Mouse (Mus musculus): ENCODE data around the gene Gm5148. TPM values are rescaled to one million over a fixed set of nuclear protein-coding genes. Genes with fewer than 3 reads are reported as not detected.

The Gm5148 gene
- 3.2 and 3.4 TPM in 2 replicates for polyA plus RNA-seq (2016; fragmentation: Nextera tagmentation; extraction: Ambion mirVana)

DNA sequence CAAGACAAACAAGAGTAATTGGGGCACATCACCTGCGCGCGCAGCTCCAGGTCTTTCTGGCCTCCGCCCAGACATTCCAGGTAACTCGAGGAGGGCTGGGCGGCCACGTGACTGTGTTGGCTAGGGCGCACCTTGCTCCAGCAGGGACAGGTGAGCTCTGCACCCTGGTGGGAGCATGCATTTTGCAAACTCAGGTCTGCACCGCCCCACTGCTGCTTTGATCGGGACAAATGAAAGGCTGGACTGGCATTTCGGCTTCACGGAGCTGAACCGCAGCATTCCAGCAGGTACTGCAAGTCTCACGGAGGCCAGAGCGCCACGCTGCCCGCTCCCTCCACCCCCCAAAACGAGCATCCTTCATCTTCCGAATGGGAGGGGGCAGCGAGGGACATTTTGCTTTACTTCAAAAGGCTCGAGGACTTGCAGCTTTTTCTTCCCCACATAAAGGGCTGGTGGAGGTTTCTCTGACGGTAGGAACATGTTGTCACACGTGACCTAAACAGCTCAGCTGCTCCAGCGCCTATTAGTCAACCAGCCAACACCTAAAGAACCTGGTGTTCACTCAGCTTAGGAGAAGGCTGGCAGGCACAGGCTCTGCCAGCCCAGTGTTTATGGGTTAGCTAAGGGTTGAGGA, at the start of gene Gm5148:
TSS of gene Gm5148 (minus strand) at position 320 of the 634 bp plus-strand sequence.
- Histone ChIP-seq H3K9me3 (no peaks in the 10 kb centered on the region), H3K4me1 (replicated peaks) (peaks cover 35% of the 10 kb centered on the region), H3K36me3 (no peaks in the 10 kb centered on the region), H3K27ac (peak within 1 kb of the TSS; percentile 80), H3K4me3 (peak within 1 kb of the TSS; percentile 52), H3K27me3 (ENCODE audit: insufficient read depth, poor library complexity, severe bottlenecking) (peaks cover 62% of the 10 kb centered on the region)
- WGBS, result 3% methylated on average over 24 of the region's 24 CpGs
- DNase-seq (ENCODE audit: low spot score), result peak; percentile 54

DNA sequence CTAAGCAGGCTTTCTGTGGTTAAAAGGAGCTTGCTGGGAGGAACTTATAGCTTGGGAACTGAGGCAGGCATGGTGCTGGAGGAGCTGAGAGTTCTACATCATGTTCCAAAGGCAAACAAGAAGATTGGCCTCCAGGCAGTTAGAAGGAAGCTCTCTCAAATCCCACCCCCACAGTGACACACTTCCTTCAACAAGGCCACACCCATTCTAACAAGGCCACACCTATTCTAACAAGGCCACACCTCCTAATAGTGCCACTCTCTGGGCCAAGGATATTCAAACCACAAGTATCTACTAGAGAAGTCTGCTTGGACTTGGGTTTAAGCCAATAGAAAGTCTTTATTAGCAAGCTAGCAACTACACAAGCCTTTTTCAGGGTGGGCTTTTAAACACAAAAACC, 46.7 kb upstream of the Gm5148 start:
- Histone ChIP-seq H3K4me1 (replicated peaks) (peaks cover 35% of the 10 kb centered on the region), H3K27ac (no peak overlapping the region)

DNA sequence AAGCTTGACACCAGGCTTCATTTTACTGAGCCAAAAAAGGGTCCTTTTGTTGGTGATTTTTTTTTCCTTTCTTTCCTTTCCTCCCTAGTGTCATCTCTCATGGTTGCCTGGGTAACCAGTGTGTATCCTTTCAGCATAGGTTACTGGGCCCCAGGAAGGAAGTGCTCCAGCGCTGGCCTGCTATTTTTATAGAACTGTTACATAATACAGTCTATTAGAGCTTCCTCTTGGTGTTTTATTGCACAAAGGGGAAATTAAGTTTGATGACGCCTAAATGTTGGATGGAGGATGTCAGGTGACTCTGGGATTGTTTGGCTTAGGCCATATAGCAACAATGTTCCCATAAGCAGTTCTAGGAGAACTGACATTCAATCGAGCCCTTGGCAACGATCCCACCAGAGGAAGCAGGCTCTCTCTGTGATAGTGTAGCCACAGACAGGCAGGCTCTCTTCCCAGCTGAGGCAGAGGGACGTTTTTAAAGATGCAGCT, 45.0 kb upstream of the Gm5148 start:
- DNase-seq (ENCODE audit: low spot score), result peak; percentile 17
- peak overlapping the region; percentile 62 for H3K27ac ChIP-seq
- H3K27me3 ChIP-seq (ENCODE audit: insufficient read depth, poor library complexity, severe bottlenecking), result no peaks in the 10 kb centered on the region; the same call in 1 of the 2 replicates
- no peaks in the 10 kb centered on the region for H3K36me3 ChIP-seq
- 36% methylated on average over 5 of the region's 5 CpGs for WGBS
- H3K4me1 ChIP-seq (replicated peaks), result peaks cover 30% of the 10 kb centered on the region
- H3K4me3 ChIP-seq, result no peak overlapping the region
- no peaks in the 10 kb centered on the region for H3K9me3 ChIP-seq

More for the DNA sequence above, 46.7 kb upstream of the Gm5148 start:
- Histone ChIP-seq H3K27me3 (ENCODE audit: insufficient read depth, poor library complexity, severe bottlenecking) (no peaks in the 10 kb centered on the region; the same call in 1 of the 2 replicates), H3K9me3 (no peaks in the 10 kb centered on the region), H3K4me3 (no peak overlapping the region), H3K36me3 (no peaks in the 10 kb centered on the region)
- no peak for DNase-seq (ENCODE audit: low spot score)

DNA sequence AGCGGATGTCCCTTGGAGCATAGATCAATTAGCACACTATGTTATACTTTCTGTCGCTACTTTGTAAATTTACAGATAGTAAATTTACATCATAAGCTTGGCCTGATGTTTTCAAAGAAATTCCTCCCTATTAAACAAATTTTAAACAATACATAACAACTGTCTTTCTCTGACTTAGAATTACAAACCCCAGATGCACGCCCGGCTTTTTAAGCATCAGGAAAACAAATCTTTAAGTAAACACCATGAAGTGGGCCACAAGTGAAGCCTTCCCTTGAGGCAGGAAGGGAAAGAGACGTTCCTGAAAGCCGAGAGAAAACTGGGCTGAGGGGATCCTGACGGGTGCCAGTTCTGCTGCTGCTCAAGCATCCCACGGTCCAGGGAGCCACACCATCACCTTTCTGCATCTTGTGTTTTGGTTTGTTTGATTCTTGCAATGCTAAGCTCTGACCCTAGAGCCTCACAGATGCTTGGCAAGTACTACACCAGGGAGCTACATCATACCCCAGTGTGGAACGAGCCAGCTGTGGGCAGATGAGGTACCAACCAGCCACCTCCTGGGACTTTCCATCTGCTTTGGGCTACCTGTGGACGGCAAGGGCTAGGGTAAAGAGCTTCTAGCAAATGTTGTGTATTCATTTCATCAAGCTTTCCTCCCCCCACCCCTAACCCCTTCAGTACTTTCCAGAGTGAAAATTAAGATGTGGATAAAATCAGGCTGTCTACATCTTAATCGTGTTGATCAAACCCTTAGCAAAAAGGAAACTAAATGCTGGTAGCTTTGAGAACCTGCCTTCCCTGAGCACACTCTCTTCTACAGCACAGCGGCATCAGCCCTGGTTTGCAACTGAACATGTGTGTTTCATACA, 43.1 kb upstream of the Gm5148 start:
- Histone ChIP-seq H3K4me3 (no peak overlapping the region), H3K4me1 (replicated peaks) (peaks cover 32% of the 10 kb centered on the region), H3K9me3 (no peaks in the 10 kb centered on the region), H3K27me3 (ENCODE audit: insufficient read depth, poor library complexity, severe bottlenecking) (no peaks in the 10 kb centered on the region), H3K36me3 (no peaks in the 10 kb centered on the region), H3K27ac (no peak overlapping the region; the same call in 1 of the 2 replicates)
- WGBS, result 70% methylated on average over 12 of the region's 12 CpGs
- DNase-seq (ENCODE audit: low spot score), result no peak

DNA sequence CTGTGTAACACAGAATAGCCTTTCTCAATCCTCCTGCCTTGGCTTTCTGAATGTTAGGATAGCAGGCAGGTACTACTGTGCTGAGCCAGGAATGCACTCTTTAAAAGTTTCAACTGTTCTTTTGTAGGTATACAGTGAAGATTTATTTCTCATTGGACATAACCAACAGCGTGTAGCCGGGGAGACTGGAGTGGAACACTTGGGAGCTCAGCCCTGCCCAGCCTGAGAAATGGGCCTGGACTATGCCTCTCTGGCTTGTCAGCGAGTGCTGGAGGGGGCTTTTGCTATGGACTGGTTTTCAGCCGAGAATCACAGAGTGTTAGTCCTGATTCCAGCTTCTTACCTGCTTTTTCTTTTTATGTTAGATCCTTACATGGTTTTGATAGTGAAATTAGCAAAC, 42.3 kb upstream of the Gm5148 start:
- 75% methylated on average over 4 of the region's 4 CpGs for WGBS
- DNase-seq (ENCODE audit: low spot score), result no peak
- H3K9me3 ChIP-seq, result no peaks in the 10 kb centered on the region
- no peak overlapping the region for H3K4me3 ChIP-seq
- H3K36me3 ChIP-seq, result no peaks in the 10 kb centered on the region
- H3K27me3 ChIP-seq (ENCODE audit: insufficient read depth, poor library complexity, severe bottlenecking), result no peaks in the 10 kb centered on the region
- no peak overlapping the region for H3K27ac ChIP-seq
- H3K4me1 ChIP-seq (replicated peaks), result peaks cover 32% of the 10 kb centered on the region

DNA sequence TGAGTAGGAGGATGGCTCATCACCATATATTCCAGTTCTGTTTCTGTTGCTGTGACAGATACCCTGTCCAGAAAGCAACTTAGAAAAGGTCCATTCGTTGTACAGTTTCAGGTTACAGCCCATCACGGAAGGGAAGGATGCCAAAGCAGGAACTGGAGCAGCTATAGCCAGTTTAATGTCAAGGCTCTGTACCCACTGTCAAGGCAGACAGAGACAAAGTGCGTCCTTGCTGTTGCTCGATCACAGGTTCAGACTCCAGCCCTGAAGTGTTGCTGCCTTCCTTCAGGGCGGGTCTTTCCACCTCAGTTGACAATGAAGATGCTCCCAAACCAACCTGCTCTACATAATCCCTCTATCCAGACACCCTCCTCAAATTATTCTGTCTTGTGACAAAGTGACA, 41.7 kb upstream of the Gm5148 start:
- Histone ChIP-seq H3K4me1 (replicated peaks) (peaks cover 32% of the 10 kb centered on the region), H3K4me3 (no peak overlapping the region), H3K36me3 (no peaks in the 10 kb centered on the region), H3K9me3 (no peaks in the 10 kb centered on the region), H3K27me3 (ENCODE audit: insufficient read depth, poor library complexity, severe bottlenecking) (no peaks in the 10 kb centered on the region), H3K27ac (no peak overlapping the region)
- DNase-seq (ENCODE audit: low spot score), result no peak
- WGBS, result 80% methylated on average over 5 of the region's 5 CpGs

DNA sequence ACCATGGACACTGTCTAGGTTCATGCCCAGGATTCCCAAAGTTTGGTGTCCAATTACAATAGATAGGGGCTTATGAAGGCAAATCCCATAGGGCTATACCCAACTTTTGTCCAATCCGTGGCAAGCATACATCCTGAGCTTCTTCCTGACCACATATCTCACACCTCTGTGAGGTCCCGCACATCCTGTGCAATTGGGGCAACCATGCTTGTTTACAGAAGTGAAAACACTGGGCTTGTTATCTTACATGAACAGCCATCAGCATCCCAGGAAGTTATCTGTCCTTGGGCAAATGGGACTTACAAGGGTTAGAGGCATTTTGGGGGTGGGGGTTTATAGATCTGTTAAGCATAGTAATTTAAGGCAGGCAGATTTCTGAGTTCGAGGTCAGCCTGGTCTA, 41.0 kb upstream of the Gm5148 start:
- DNase-seq (ENCODE audit: low spot score), result no peak
- H3K4me3 ChIP-seq, result no peak overlapping the region
- no peaks in the 10 kb centered on the region for H3K27me3 ChIP-seq (ENCODE audit: insufficient read depth, poor library complexity, severe bottlenecking)
- 92% methylated on average over 3 of the region's 3 CpGs for WGBS
- H3K9me3 ChIP-seq, result no peaks in the 10 kb centered on the region
- H3K4me1 ChIP-seq (replicated peaks), result peaks cover 32% of the 10 kb centered on the region
- H3K36me3 ChIP-seq, result no peaks in the 10 kb centered on the region
- H3K27ac ChIP-seq, result no peak overlapping the region

DNA sequence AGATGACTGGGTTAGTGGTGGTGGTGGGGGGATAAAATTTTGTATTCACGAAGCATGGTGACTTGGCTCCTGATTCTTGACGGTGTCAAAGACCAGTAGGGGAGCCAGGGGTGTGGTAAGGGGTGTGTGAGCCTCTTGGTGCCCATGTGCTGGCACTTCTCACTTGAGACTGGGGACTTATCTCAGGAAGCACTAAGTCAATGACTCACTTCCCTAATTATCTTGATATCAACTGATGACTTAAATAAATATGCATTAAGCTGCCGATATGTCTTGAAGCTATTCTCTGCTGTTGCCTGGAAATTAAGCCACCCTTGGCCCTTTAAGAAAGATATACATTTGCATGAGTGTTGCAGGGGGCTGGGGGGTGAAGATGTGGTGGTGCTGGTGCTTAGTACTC, 38.0 kb upstream of the Gm5148 start:
- no peak for DNase-seq (ENCODE audit: low spot score)
- 0 out of 2 replicates have a peak, but pooled peaks cover 6% of the 10 kb centered on the region for H3K9me3 ChIP-seq
- H3K27ac ChIP-seq, result no peak overlapping the region
- 81% methylated on average over 3 of the region's 3 CpGs for WGBS
- H3K4me1 ChIP-seq (replicated peaks), result peaks cover 18% of the 10 kb centered on the region
- no peak overlapping the region for H3K4me3 ChIP-seq
- H3K27me3 ChIP-seq (ENCODE audit: insufficient read depth, poor library complexity, severe bottlenecking), result no peaks in the 10 kb centered on the region
- H3K36me3 ChIP-seq, result no peaks in the 10 kb centered on the region

DNA sequence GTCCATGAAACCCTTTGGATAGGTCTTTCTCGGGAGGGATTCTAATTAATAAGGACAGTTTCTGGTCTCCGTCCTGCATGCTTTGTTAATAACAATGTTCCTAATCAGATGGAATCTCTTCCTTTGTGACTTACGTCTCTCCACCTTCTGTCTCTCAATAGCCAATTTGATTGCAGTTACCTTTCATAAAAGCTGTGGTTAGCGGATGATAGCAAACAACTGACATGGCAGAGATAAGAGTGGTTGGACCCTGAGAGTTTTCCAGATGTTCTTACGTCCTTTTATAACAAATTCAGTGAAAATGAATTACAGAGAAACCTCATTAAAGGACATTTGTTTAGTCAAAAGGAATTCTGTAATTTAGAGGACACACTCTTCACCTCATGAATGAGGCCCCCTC, 37.5 kb upstream of the Gm5148 start:
- no peak for DNase-seq (ENCODE audit: low spot score)
- no peak overlapping the region for H3K4me3 ChIP-seq
- 68% methylated on average over 5 of the region's 5 CpGs for WGBS
- peaks cover 21% of the 10 kb centered on the region for H3K4me1 ChIP-seq (replicated peaks)
- H3K27ac ChIP-seq, result no peak overlapping the region
- H3K36me3 ChIP-seq, result no peaks in the 10 kb centered on the region
- 0 out of 2 replicates have a peak, but pooled peaks cover 6% of the 10 kb centered on the region for H3K9me3 ChIP-seq
- no peaks in the 10 kb centered on the region for H3K27me3 ChIP-seq (ENCODE audit: insufficient read depth, poor library complexity, severe bottlenecking)

DNA sequence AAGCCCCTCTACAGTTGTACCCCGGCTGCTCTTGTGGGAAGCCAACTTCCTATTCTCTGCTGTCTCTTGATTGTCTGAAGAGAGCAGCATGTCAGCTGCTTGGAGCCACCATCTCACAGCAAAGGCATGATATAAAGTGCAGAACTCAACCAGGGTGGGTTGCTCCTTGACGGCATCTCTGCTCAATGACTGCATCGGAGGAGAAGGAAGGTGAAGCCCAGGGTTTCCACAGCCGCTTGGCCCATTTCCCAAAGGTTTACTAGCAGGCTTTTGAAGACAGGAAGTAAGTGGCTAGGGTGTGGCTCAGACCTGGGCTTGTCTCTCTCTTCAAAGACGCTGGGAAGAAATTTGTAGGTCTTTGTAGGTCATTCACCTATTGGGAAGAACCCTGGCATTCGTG, 36.6 kb upstream of the Gm5148 start:
- WGBS, result 82% methylated on average over 6 of the region's 6 CpGs
- DNase-seq (ENCODE audit: low spot score), result no peak

DNA sequence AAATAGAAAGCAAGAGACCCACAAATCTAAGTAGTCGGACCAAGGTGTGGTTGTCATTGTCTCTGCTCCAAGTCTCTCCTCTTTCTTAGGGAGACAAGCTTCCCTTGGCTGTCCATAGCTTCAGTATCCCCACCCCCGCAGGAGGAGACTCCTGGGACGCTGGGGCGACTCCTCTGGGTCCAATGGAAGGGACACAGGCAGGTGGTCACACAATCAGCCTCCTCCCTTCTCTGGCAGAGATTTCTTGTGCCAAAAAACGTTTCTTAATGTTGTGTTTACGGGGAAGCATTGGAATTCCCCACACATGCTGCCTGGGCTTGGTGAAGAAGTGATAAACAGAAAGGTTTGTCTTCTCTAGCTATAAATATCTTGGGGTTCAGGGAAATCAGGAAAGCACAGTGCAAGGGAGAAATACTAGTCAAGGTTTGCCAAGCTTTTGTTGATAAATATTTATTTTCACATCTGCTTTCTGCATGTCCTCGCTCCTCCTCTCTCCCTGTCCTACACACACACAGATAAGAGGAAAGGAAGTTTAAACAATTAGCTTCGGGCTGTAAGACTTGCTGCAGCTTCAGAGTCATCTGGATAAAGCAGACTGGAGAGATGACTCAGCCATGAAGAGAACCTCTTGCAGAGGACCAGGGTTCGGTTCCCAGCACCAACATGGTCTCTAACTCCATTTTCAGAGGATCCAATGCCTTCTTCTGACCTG, 34.5 kb upstream of the Gm5148 start:
- Histone ChIP-seq H3K27me3 (ENCODE audit: insufficient read depth, poor library complexity, severe bottlenecking) (no peaks in the 10 kb centered on the region), H3K27ac (peak overlapping the region; percentile 68), H3K4me3 (peak overlapping the region; percentile 29; the same call in 1 of the 2 replicates), H3K36me3 (no peaks in the 10 kb centered on the region), H3K9me3 (0 out of 2 replicates have a peak, but pooled peaks cover 6% of the 10 kb centered on the region), H3K4me1 (replicated peaks) (peaks cover 21% of the 10 kb centered on the region)
- 46% methylated on average over 9 of the region's 9 CpGs for WGBS
- no peak for DNase-seq (ENCODE audit: low spot score)

More for the DNA sequence above, 36.6 kb upstream of the Gm5148 start:
- Histone ChIP-seq H3K4me1 (replicated peaks) (peaks cover 21% of the 10 kb centered on the region), H3K36me3 (no peaks in the 10 kb centered on the region), H3K27ac (no peak overlapping the region), H3K27me3 (ENCODE audit: insufficient read depth, poor library complexity, severe bottlenecking) (no peaks in the 10 kb centered on the region), H3K9me3 (0 out of 2 replicates have a peak, but pooled peaks cover 6% of the 10 kb centered on the region), H3K4me3 (no peak overlapping the region)

DNA sequence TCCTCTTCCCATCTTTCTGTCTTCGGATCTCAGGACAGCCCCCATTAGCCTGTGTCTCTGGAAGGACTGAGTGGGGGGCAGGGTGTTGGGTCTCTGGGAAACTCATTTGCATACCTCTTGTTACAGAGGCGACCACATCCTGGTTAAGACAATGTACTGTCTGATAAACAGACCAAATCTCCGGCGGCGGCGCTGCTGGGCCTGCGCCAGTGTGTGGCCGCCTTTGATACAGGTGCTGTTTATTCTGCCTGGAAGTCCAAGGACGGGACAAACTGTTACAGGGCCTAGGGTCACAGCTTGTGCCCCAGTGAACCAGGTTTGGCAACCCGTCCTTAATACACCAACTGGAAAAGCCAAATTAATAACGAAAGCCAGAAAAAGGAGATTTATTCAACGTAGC, 33.8 kb upstream of the Gm5148 start:
- H3K27me3 ChIP-seq (ENCODE audit: insufficient read depth, poor library complexity, severe bottlenecking), result no peaks in the 10 kb centered on the region
- peaks cover 19% of the 10 kb centered on the region for H3K4me1 ChIP-seq (replicated peaks)
- WGBS, result 4% methylated on average over 12 of the region's 12 CpGs
- 0 out of 2 replicates have a peak, but pooled peaks cover 6% of the 10 kb centered on the region for H3K9me3 ChIP-seq
- no peaks in the 10 kb centered on the region for H3K36me3 ChIP-seq
- H3K27ac ChIP-seq, result peak overlapping the region; percentile 68
- DNase-seq (ENCODE audit: low spot score), result peak; percentile 60
- H3K4me3 ChIP-seq, result peak overlapping the region; percentile 29

Measured in hindbrain, embryonic 10.5 days (tissue).